Mouse (Mus musculus): ENCODE results near the gene Sstr3. TPM values are rescaled to one million over a fixed set of nuclear protein-coding genes. Genes with fewer than 3 reads are reported as not detected.

The Sstr3 gene
- total RNA-seq, 2 experiments from 2014 or later: 0.39 to 0.42 TPM

- DNase-seq: peak; percentile 82
These were observed 13.6 kb downstream of the Sstr3 start, which contains the start of gene C1qtnf6 for GRCm38 (mm10) chr15:78530671-78531450. Gene C1qtnf6, minus strand, starts transcription at chr15:78531416.

DNA sequence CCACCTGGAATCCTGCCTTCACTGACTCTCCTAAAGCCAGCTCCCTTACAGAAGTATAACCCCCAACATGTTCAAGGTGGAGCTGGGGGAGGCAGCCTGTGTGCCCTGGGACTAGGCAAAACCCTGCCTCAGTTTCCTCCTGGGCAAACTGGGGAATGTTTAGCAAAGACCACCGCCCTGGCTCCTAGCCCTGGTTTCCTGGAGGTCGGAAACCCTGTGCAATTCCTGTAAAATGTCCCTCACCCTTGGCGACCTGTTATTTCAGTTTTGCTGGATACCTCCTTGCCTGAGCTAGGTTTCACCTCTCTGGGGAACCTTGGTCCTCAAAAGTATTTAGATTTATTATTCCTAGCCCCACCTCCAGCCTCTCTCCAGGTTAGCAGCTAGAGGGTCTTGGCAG, 14.3 kb downstream of the Sstr3 start:
- no peak for DNase-seq

- peak; percentile 85 for DNase-seq
These were observed 15.0 kb downstream of the Sstr3 start for GRCm38 (mm10) chr15:78529428-78529990.

GRCm38 (mm10) chr15:78528726-78529411, 15.6 kb downstream of the Sstr3 start:
- DNase-seq: peak; percentile 50

GRCm38 (mm10) chr15:78527973-78528372, 16.5 kb downstream of the Sstr3 start:
- peak; percentile 58 for DNase-seq

DNA sequence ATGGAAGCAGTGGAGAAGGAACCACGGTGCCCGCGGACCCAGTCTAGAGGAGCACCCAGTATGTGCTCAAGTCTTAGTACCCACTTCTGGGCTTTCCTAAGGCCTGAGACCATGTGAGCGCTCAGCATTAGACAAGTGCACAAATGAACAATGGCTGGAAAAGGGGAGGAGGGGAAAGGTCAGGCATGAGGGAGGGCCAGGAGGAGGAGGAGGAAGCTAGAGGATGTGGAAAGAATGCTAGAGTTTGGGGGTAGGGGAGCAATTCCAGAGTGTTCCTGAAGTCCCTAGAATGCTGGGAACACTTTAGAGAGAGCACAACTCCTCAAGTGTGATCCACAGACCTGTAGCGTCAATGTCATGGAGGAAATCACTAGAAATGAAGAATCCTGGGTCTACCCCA, 20.3 kb downstream of the Sstr3 start:
- no peak for DNase-seq

GRCm38 (mm10) chr15:78521892-78522291, 22.6 kb downstream of the Sstr3 start:
- no peak for DNase-seq

- DNase-seq: no peak
These were observed 23.2 kb downstream of the Sstr3 start for GRCm38 (mm10) chr15:78521331-78521730.

- DNase-seq: peak; percentile 56
These were observed 24.3 kb downstream of the Sstr3 start for GRCm38 (mm10) chr15:78520112-78520715.

GRCm38 (mm10) chr15:78518221-78518620, 26.3 kb downstream of the Sstr3 start:
- no peak for DNase-seq

DNA sequence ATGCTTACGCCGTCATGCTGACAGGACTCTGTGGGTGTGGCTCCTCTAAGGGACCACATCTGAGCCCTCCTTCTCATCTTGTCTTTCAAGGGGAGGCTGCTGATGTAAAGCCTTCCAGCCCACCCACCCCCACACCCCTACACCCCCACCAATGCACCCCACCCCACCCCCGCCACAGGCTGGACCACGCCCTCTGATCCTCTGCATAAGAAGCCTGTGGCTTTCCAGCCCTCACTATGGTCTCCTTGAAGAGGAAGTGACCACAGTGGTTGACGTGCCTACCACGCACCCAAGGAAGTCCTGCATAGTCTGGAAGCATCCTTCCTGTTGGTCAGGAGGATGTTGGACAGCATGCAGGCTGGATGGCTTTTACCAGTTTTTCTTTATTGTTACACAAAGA, 28.7 kb downstream of the Sstr3 start:
- DNase-seq: no peak

GRCm38 (mm10) chr15:78514393-78515146, 29.9 kb downstream of the Sstr3 start:
- peak; percentile 88 for DNase-seq

- no peak for DNase-seq
These were observed 31.5 kb downstream of the Sstr3 start for GRCm38 (mm10) chr15:78513019-78513418.

DNA sequence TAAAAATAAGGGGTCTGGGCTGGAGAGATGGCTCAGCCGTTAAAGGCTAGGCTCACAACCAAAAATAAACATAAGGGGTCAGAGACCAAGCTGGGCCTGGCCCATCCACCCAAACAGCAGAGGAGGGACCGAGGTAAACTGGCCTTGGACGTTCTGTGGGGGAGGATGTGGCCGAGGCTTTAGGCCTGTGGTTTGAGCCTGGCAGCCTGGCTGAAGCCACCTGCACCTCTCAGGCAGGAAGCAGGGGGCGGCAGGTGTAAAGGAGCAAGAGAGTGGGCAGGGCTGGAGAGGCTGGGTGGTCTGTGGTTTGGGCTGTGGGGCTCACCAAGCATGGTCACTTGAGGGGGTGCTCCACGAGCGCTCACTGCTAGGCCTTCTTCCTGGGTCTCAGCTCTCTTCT, 32.5 kb downstream of the Sstr3 start:
- DNase-seq: no peak

DNA sequence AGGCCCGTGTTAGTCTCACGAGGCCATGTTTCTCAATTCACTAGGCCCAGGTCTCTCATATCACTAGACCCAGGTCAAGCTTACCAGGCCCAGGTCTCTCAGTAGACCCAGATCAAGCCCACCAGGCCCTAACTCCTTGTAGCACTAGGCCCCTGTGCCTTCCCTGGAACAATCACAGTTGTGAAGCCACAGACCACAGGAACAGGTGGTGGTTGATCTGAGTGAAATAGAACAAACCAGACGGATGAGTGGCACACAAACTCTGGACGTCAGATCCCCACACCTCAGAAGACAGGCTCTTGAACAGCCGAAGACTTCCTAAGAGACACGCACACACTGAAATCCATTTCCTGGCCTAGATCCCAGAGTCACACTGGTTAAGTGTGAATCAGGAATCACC, 33.7 kb downstream of the Sstr3 start:
- no peak for DNase-seq

- no peak for DNase-seq
These were observed 34.3 kb downstream of the Sstr3 start for GRCm38 (mm10) chr15:78510121-78510576.

GRCm38 (mm10) chr15:78509297-78509899, 35.1 kb downstream of the Sstr3 start:
- DNase-seq: no peak

GRCm38 (mm10) chr15:78508443-78508842, 36.0 kb downstream of the Sstr3 start:
- no peak for DNase-seq

- no peak for DNase-seq
These were observed 38.9 kb downstream of the Sstr3 start for GRCm38 (mm10) chr15:78505541-78505940.

GRCm38 (mm10) chr15:78504816-78505215, 39.7 kb downstream of the Sstr3 start:
- DNase-seq: no peak

- no peak for DNase-seq
These were observed 40.5 kb downstream of the Sstr3 start for GRCm38 (mm10) chr15:78504013-78504412.

All from adrenal gland, postnatal 10 days (tissue).